Mouse (Mus musculus) hindbrain, embryonic 14.5 days (tissue): ENCODE results near the gene 4930568D16Rik. TPM values are rescaled to one million over a fixed set of nuclear protein-coding genes. Genes with fewer than 3 reads are reported as not detected.

Experiments
- ATAC-seq: fragments of 200-750 bp; cut with Nextera tagmentation; 2 replicates; pipeline ENCODE4 v1.8.0; 2017; ENCODE audit warnings: moderate number of reproducible peaks, mild to moderate bottlenecking, moderate TSS enrichment, moderate library complexity; ENCODE audit not compliant: low FRiP score
- DNase-seq: peaks from one replicate; pipeline ENCODE4 v3.0.0-alpha.2; 2015; ENCODE audit warnings: low spot score
- H3K27ac ChIP-seq: fragments of 300-500 bp; sonication (generic); 2 replicates; pipeline ENCODE4 v1.5.1; 2014; ENCODE audit warnings: mild to moderate bottlenecking, moderate library complexity
- H3K27me3 ChIP-seq: fragments of 300-500 bp; sonication (generic); 2 replicates; pipeline ENCODE4 v1.6.1; 2014; ENCODE audit warnings: mild to moderate bottlenecking, low read length, mixed read lengths; ENCODE audit not compliant: control insufficient read depth, insufficient read depth
- H3K36me3 ChIP-seq: fragments of 300-500 bp; sonication (generic); replicated peaks from 2 replicates; pipeline ENCODE4 v1.6.1; 2014; ENCODE audit not compliant: control insufficient read depth, insufficient read depth
- H3K4me1 ChIP-seq: fragments of 300-500 bp; sonication (generic); replicated peaks from 2 replicates; pipeline ENCODE4 v1.6.1; 2014; ENCODE audit warnings: antibody characterized with exemption, low read length, mixed read lengths; ENCODE audit not compliant: control insufficient read depth, insufficient read depth
- H3K4me2 ChIP-seq: fragments of 300-500 bp; sonication (generic); replicated peaks from 2 replicates; pipeline ENCODE4 v1.6.1; 2014; ENCODE audit warnings: mild to moderate bottlenecking, moderate library complexity
- H3K4me3 ChIP-seq: fragments of 300-500 bp; sonication (generic); replicated peaks from 2 replicates; pipeline ENCODE4 v1.5.1; 2014; ENCODE audit warnings: mild to moderate bottlenecking, low read length
- H3K9ac ChIP-seq: fragments of 300-500 bp; sonication (generic); 2 replicates; pipeline ENCODE4 v1.6.1; 2014
- H3K9me3 ChIP-seq: fragments of 300-500 bp; sonication (generic); 2 replicates; pipeline ENCODE4 v1.6.1; 2016; ENCODE audit warnings: low read length; ENCODE audit not compliant: control insufficient read depth
- WGBS: fragments of 180-500 bp; shearing (Covaris S2); extraction: QIAGEN DNeasy Blood & Tissue Kit; methylation state at CpG from one replicate; pipeline ENCODE4 v1.1.7; 2014; 5-methylcytosine and 5-hydroxymethylcytosine counted together
- polyA plus RNA-seq: library from polyadenylated mRNA; unstranded; fragments of >200 nt; fragmentation: Nextera tagmentation; extraction: Ambion mirVana; gene quantifications from 2 replicates; pipeline ENCODE4 v1.2.1, GENCODE M21; 2014

The 4930568D16Rik gene
- polyA plus RNA-seq, 1 experiment from 2014 or later, result not detected

GRCm38 (mm10) chr2:35322404-35323164 lies 44.9 kb downstream of the 4930568D16Rik start:
- ATAC-seq, result peak; percentile 64
- H3K27me3 ChIP-seq, result no peaks in the 10 kb centered on the region

DNA sequence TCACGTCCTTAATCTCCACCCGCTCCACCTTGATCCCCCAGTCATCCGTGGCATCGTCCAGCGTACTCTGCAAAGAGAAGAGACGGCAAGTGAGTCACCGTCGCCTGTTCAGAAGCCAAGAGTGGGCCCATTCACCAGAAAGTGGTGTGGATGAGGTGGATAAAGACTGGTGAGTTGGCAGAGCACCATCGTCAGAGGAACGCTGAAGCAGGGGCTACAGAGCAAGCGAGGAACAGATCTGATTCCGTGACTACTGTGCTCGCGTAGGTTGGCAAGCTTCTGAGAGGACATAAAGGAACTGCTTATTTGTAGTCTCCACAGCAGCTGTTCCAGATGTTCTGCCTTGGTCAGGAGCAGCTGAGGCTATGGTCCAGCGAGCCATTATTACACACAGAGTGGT lies 47.1 kb downstream of the 4930568D16Rik start:
- Histone ChIP-seq H3K4me3 (no peak overlapping the region), H3K27ac (no peak overlapping the region), H3K36me3 (no peaks in the 10 kb centered on the region), H3K4me2 (no peak overlapping the region), H3K9me3 (no peaks in the 10 kb centered on the region), H3K4me1 (peaks cover 10% of the 10 kb centered on the region), H3K9ac (no peak overlapping the region), H3K27me3 (no peaks in the 10 kb centered on the region)
- ATAC-seq (no peak), DNase-seq (no peak)
- 92% methylated on average over 15 of the region's 15 CpGs for WGBS

More at GRCm38 (mm10) chr2:35322404-35323164, 44.9 kb downstream of the 4930568D16Rik start:
- WGBS, result 58% methylated on average over 10 of the region's 10 CpGs
- Histone ChIP-seq H3K4me2 (no peak overlapping the region), H3K27ac (peak overlapping the region; percentile 22), H3K9me3 (no peaks in the 10 kb centered on the region), H3K4me3 (no peak overlapping the region), H3K36me3 (no peaks in the 10 kb centered on the region), H3K9ac (no peak overlapping the region), H3K4me1 (peaks cover 10% of the 10 kb centered on the region)
- peak; percentile 38 for DNase-seq

DNA sequence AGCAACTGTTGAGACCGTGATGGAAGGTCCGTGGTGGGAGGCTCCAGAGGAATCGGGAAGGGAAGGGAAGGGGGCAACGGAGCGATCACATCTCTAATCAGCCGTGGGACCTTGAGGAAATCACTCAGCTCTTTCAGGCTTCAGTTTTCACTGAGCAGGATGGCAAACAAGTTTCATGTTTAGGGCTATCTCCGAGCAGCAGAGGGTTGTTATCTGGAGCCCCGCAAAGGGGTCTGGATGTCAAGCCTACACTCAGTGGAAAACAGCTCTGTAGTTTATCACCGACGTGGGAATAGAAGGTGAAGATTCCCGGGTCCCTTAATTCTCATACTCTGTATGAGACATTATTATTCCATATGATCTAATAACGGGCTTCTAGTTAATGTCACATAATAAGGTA lies 49.1 kb downstream of the 4930568D16Rik start:
- H3K36me3 ChIP-seq, result no peaks in the 10 kb centered on the region
- ATAC-seq, result no peak
- H3K4me1 ChIP-seq, result peaks cover 10% of the 10 kb centered on the region
- H3K9me3 ChIP-seq, result no peaks in the 10 kb centered on the region
- no peak overlapping the region for H3K4me2 ChIP-seq
- no peak overlapping the region for H3K27ac ChIP-seq
- DNase-seq, result no peak
- no peak overlapping the region for H3K9ac ChIP-seq
- H3K4me3 ChIP-seq, result no peak overlapping the region
- 89% methylated on average over 12 of the region's 12 CpGs for WGBS
- no peaks in the 10 kb centered on the region for H3K27me3 ChIP-seq

- H3K27ac ChIP-seq, result no peak overlapping the region
- DNase-seq, result no peak
Measured at GRCm38 (mm10) chr2:35317604-35318003, 49.9 kb downstream of the 4930568D16Rik start.

GRCm38 (mm10) chr2:35314300-35314699 lies 53.2 kb downstream of the 4930568D16Rik start:
- WGBS, result 44% methylated on average over 3 of the region's 3 CpGs
- no peak overlapping the region for H3K9ac ChIP-seq

More at GRCm38 (mm10) chr2:35317604-35318003, 49.9 kb downstream of the 4930568D16Rik start:
- Histone ChIP-seq H3K9me3 (no peaks in the 10 kb centered on the region), H3K27me3 (no peaks in the 10 kb centered on the region), H3K4me2 (no peak overlapping the region), H3K4me3 (no peak overlapping the region), H3K9ac (no peak overlapping the region), H3K4me1 (peaks cover 10% of the 10 kb centered on the region), H3K36me3 (no peaks in the 10 kb centered on the region)
- 78% methylated on average over 4 of the region's 4 CpGs for WGBS
- no peak for ATAC-seq

DNA sequence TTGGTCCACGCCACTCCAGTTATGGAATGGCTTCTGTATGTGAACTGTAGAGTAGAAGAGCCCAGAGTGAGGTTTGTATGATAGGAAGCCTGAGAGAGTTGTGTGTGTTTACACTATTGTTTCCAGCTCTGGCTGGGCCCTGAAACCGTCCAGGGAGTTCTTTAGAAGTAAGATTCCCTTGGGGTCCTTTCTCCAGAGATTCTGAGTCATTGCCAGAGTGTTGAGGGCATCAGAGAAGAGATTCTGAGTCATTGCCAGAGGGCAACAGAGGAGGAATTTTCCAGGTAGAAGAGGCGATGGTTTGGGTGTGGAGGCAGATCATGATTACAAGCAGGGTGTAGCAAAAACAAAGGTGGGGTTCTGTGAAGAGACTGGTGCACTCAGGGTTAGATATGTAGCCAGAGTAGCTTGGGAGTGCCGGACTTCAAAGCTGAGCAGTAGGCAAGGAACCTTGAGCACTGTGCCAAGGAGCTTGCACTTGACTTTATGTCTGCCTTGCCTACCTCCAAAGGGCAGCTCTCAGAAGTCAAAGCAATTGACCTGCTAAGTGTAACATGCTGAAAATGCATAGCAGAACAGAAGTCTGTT lies 57.5 kb downstream of the 4930568D16Rik start:
- Histone ChIP-seq H3K36me3 (no peaks in the 10 kb centered on the region), H3K4me3 (no peak overlapping the region), H3K9me3 (no peaks in the 10 kb centered on the region), H3K27ac (no peak overlapping the region), H3K4me2 (no peak overlapping the region), H3K4me1 (no peaks in the 10 kb centered on the region), H3K9ac (no peak overlapping the region), H3K27me3 (no peaks in the 10 kb centered on the region)
- 92% methylated on average over 4 of the region's 4 CpGs for WGBS
- no peak for DNase-seq
- ATAC-seq, result no peak

More at GRCm38 (mm10) chr2:35314300-35314699, 53.2 kb downstream of the 4930568D16Rik start:
- DNase-seq (no peak), ATAC-seq (no peak)
- Histone ChIP-seq H3K4me2 (no peak overlapping the region), H3K4me3 (no peak overlapping the region), H3K27ac (no peak overlapping the region), H3K27me3 (no peaks in the 10 kb centered on the region), H3K4me1 (no peaks in the 10 kb centered on the region), H3K36me3 (no peaks in the 10 kb centered on the region), H3K9me3 (no peaks in the 10 kb centered on the region)

DNA sequence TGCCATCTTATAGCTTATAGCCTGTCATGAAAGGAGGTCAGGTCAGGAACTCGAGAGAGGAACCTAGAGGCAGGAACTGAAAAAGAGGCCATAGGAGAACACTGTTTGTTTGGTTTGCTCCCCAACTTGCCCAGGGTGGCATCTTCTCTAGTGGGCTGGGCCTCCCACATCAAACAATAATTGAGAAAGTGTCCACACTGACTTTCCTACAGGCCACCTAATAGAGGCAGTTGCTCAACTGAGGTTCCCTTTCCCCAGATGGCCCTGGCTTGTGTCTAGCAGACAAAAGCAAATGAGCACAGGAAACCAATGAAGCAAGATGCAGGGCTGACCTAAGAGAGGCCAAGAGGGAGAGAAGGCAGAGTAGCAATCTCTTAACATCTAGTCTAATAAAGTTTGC lies 59.4 kb downstream of the 4930568D16Rik start:
- 79% methylated on average over 1 of the region's 1 CpGs for WGBS
- no peaks in the 10 kb centered on the region for H3K36me3 ChIP-seq
- no peak overlapping the region for H3K27ac ChIP-seq
- no peaks in the 10 kb centered on the region for H3K9me3 ChIP-seq
- H3K4me3 ChIP-seq, result no peak overlapping the region
- no peaks in the 10 kb centered on the region for H3K4me1 ChIP-seq
- no peak for DNase-seq
- no peak overlapping the region for H3K4me2 ChIP-seq
- no peak overlapping the region for H3K9ac ChIP-seq
- H3K27me3 ChIP-seq, result no peaks in the 10 kb centered on the region
- ATAC-seq, result no peak

Other genes starting within 250 kb of the 4930568D16Rik start
- gene Rab14, start 166.6 kb downstream of the 4930568D16Rik start, polyA plus RNA-seq, result 359 and 375 TPM in 2 replicates
- gene Gsn, start 111.3 kb downstream of the 4930568D16Rik start, polyA plus RNA-seq, result 30.2 and 31.4 TPM in 2 replicates
- gene Stom, start 30.8 kb downstream of the 4930568D16Rik start, polyA plus RNA-seq, result 24.4 and 26.7 TPM in 2 replicates
- gene 4930402F06Rik, start 29.4 kb upstream of the 4930568D16Rik start, polyA plus RNA-seq, result not detected in 2 replicates
- 7.8 and 8.4 TPM in 2 replicates for gene Ggta1, start 95.5 kb upstream of the 4930568D16Rik start, polyA plus RNA-seq
- gene Dab2ip, start 190.5 kb upstream of the 4930568D16Rik start, polyA plus RNA-seq, result 48.4 and 52.2 TPM in 2 replicates